Mouse (Mus musculus) neural tube, embryonic 13.5 days (tissue): ENCODE results near the gene Mlxipl. TPM values are rescaled to one million over a fixed set of nuclear protein-coding genes. Genes with fewer than 3 reads are reported as not detected.

ENCODE experiments used
- ATAC-seq: fragments of 200-750 bp; cut with Nextera tagmentation; 2 replicates; pipeline ENCODE4 v1.8.0; 2017; ENCODE audit warnings: low read depth, mild to moderate bottlenecking, moderate TSS enrichment, moderate library complexity
- H3K27ac ChIP-seq: fragments of 300-500 bp; sonication (generic); replicated peaks from 2 replicates; pipeline ENCODE4 v1.5.1; 2015; ENCODE audit warnings: moderate library complexity, mild to moderate bottlenecking, inconsistent platforms
- H3K27me3 ChIP-seq: fragments of 300-500 bp; sonication (generic); 2 replicates; pipeline ENCODE4 v1.6.1; 2015; ENCODE audit warnings: mild to moderate bottlenecking, inconsistent platforms
- H3K36me3 ChIP-seq: fragments of 300-500 bp; sonication (generic); 2 replicates; pipeline ENCODE4 v1.6.1; 2015; ENCODE audit warnings: mild to moderate bottlenecking, inconsistent platforms
- H3K4me1 ChIP-seq: fragments of 300-500 bp; sonication (generic); replicated peaks from 2 replicates; pipeline ENCODE4 v1.6.1; 2015; ENCODE audit warnings: inconsistent platforms
- H3K4me2 ChIP-seq: fragments of 300-500 bp; sonication (generic); 2 replicates; pipeline ENCODE4 v1.6.1; 2015; ENCODE audit warnings: inconsistent platforms, mild to moderate bottlenecking, moderate library complexity
- H3K4me3 ChIP-seq: fragments of 300-500 bp; sonication (generic); 2 replicates; pipeline ENCODE4 v1.5.1; 2015; ENCODE audit warnings: mild to moderate bottlenecking, inconsistent platforms
- H3K9ac ChIP-seq: fragments of 300-500 bp; sonication (generic); 2 replicates; pipeline ENCODE4 v1.6.1; 2015; ENCODE audit warnings: moderate library complexity, mild to moderate bottlenecking, inconsistent platforms
- H3K9me3 ChIP-seq: fragments of 300-500 bp; sonication (generic); 2 replicates; pipeline ENCODE4 v1.6.1; 2016; ENCODE audit warnings: inconsistent platforms
- WGBS: fragments of 180-500 bp; shearing (Covaris S2); methylation state at CpG from one replicate; pipeline ENCODE4 v1.1.7; 2015; 5-methylcytosine and 5-hydroxymethylcytosine counted together
- polyA plus RNA-seq: library from polyadenylated mRNA; unstranded; fragments of >200 nt; fragmentation: Nextera tagmentation; extraction: Ambion mirVana; gene quantifications from 2 replicates; pipeline ENCODE4 v1.2.1, GENCODE M21; 2015

The Mlxipl gene
- polyA plus RNA-seq, 1 experiment from 2014 or later, result 0.56 TPM

DNA sequence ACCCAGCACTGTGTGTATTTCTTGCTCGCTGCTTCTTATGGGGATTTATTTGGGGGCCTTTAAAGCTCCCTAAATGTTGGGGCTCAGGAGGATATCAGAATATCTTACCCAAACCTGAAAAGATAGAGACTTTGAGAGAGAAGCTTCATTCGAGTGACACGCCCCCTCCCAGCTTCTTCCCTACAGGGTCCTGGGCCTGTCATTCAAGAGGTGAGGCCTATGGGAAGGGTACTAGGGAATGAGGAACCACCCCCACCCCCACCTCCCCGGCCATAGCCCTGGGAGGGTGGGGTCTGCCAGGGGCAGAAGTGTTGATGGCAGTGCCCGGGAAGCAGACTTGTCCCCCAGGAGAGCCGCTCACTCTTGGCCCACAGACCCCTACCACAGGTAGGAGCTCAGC is 36.4 kb downstream of the Mlxipl start:
- 56% methylated on average over 6 of the region's 6 CpGs for WGBS
- no peaks in the 10 kb centered on the region for H3K9me3 ChIP-seq
- H3K4me1 ChIP-seq, result no peaks in the 10 kb centered on the region
- peaks cover 29% of the 10 kb centered on the region for H3K27me3 ChIP-seq
- no peaks in the 10 kb centered on the region for H3K36me3 ChIP-seq
- no peak overlapping the region for H3K9ac ChIP-seq
- H3K27ac ChIP-seq, result no peak overlapping the region
- H3K4me3 ChIP-seq, result no peak overlapping the region
- no peak overlapping the region for H3K4me2 ChIP-seq
- ATAC-seq, result no peak

DNA sequence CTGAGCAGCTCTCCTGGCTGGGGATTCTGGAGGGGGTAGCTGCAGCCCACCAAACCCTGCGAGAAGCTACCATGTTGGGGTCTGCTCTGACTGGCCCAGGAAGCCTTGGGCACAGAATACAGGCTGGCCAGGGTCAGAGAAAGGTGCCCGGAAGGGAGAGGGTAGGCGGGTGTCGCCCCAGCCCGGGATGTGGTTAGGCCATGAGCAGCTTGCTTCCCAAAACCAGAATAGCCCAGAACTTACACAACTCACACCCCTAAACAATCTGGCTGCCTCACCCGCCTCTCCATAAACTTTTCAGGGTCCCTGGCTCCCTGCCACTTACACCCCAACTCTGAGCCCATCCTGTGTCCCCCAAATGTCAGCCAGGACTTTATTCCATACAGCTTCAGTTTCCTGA is 38.0 kb downstream of the Mlxipl start:
- H3K27ac ChIP-seq, result no peak overlapping the region
- H3K4me3 ChIP-seq, result no peak overlapping the region
- peaks cover 23% of the 10 kb centered on the region for H3K27me3 ChIP-seq
- WGBS, result 68% methylated on average over 6 of the region's 6 CpGs
- no peak for ATAC-seq
- H3K9me3 ChIP-seq, result no peaks in the 10 kb centered on the region
- H3K4me2 ChIP-seq, result no peak overlapping the region
- no peaks in the 10 kb centered on the region for H3K36me3 ChIP-seq
- no peaks in the 10 kb centered on the region for H3K4me1 ChIP-seq
- H3K9ac ChIP-seq, result no peak overlapping the region

DNA sequence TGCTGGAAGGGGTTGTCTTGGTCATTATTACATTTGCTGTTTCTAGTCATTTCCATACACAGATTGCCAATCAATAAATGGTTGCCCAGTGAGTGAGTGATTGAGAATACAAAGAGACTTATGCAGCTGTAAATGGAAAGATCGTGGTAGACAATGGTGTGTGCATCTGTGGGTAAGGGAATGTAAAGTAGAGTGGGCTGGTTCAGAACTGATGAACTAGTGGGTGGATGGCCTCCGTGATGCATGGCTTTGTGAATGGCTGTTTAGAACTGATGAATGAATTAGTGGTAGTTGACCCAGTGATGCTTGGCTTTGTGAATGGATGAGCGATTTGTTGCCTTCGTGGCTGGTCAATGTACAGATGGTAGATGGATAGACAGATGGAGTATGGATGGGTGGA is 40.1 kb downstream of the Mlxipl start:
- no peak overlapping the region for H3K27ac ChIP-seq
- ATAC-seq, result no peak
- WGBS, result 77% methylated on average over 4 of the region's 4 CpGs
- no peaks in the 10 kb centered on the region for H3K36me3 ChIP-seq
- H3K9ac ChIP-seq, result no peak overlapping the region
- peaks cover 8% of the 10 kb centered on the region; the same call in 1 of the 2 replicates for H3K4me1 ChIP-seq
- peaks cover 36% of the 10 kb centered on the region for H3K27me3 ChIP-seq
- H3K9me3 ChIP-seq, result no peaks in the 10 kb centered on the region
- H3K4me2 ChIP-seq, result no peak overlapping the region
- H3K4me3 ChIP-seq, result no peak overlapping the region

DNA sequence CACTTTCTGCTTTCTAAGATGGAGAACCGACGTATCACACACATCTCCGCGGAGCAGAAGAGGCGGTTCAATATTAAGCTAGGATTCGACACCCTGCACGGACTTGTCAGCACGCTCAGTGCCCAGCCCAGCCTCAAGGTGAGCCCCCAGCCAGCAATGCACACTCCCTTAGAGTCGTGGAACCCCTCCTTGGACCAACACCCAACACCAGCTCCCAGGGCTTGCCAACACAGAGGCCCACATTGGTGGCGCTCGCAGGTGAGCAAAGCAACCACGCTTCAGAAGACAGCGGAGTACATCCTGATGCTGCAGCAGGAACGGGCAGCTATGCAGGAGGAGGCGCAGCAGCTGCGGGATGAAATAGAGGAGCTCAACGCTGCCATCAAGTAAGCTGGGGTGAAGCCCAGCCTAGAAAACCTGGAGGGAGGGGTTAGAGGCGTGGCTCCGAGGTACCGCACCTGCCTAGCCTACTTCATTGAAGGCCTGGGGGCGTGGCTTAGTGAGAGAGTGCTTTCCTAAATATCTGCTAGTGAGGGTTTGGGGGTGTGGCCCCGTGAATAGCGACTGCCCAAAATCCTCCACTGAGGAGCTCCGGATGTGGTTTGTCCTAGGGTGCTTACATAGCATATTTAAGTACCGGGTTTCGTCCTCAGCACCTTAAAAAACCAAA is 44.2 kb downstream of the Mlxipl start:
- H3K36me3 ChIP-seq, result no peaks in the 10 kb centered on the region
- no peak for ATAC-seq
- 6% methylated on average over 26 of the region's 26 CpGs for WGBS
- peak overlapping the region; percentile 43 for H3K4me2 ChIP-seq
- H3K9ac ChIP-seq, result peak overlapping the region; percentile 53; the same call in 1 of the 2 replicates
- H3K4me3 ChIP-seq, result peak overlapping the region; percentile 8; the same call in 1 of the 2 replicates
- peaks cover 45% of the 10 kb centered on the region for H3K27me3 ChIP-seq
- H3K9me3 ChIP-seq, result no peaks in the 10 kb centered on the region
- no peak overlapping the region for H3K27ac ChIP-seq
- H3K4me1 ChIP-seq, result peaks cover 8% of the 10 kb centered on the region; the same call in 1 of the 2 replicates

DNA sequence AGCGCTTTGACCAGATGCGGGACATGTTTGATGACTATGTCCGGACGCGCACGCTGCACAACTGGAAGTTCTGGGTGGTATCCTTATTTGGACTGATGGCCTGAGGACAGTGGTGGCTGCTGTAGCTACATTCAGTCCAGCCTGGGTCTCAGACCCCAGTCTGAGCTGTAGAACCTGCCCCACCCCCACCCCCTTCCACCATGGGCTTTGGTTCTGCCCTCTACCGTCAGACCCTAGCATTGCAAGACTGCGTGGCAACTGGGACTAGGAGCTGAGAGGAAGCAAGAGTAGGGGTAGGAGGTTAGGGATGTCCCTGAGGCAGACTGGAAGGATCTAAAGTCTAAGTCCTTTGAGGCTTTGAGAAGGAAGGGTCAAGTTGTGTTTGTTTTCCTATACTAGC is 44.8 kb downstream of the Mlxipl start:
- Histone ChIP-seq H3K4me2 (peak overlapping the region; percentile 43), H3K27ac (no peak overlapping the region), H3K36me3 (no peaks in the 10 kb centered on the region), H3K9ac (no peak overlapping the region), H3K27me3 (peaks cover 45% of the 10 kb centered on the region), H3K9me3 (no peaks in the 10 kb centered on the region), H3K4me1 (peaks cover 8% of the 10 kb centered on the region; the same call in 1 of the 2 replicates), H3K4me3 (0 out of 2 replicates have a peak overlapping the region, but pooled peaks have one; percentile 8)
- WGBS, result 2% methylated on average over 8 of the region's 8 CpGs
- ATAC-seq, result no peak

DNA sequence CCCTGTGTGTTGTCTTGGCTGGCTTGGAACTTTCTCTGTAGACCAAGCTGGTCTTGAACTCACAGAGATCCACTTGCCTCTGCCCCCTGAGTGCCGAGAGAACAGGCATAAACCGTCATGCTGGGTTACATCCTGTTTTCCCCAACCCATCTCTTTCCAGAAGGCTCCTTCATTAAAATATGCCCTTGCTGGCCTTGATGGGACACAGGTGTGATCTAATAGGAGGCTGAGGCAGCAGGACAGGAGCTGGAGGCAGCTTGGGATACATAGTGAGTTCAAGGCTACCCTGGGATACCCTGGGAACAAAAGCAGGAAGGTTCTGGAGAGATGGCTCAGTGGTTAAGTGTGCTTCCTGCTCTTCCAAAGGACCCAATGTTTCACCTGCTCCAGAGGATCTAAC is 50.2 kb downstream of the Mlxipl start:
- Histone ChIP-seq H3K9me3 (no peaks in the 10 kb centered on the region), H3K4me3 (no peak overlapping the region), H3K27ac (no peak overlapping the region), H3K4me2 (no peak overlapping the region), H3K36me3 (no peaks in the 10 kb centered on the region), H3K4me1 (no peaks in the 10 kb centered on the region), H3K27me3 (peaks cover 8% of the 10 kb centered on the region), H3K9ac (no peak overlapping the region)
- WGBS, result 78% methylated on average over 2 of the region's 2 CpGs
- ATAC-seq, result no peak

DNA sequence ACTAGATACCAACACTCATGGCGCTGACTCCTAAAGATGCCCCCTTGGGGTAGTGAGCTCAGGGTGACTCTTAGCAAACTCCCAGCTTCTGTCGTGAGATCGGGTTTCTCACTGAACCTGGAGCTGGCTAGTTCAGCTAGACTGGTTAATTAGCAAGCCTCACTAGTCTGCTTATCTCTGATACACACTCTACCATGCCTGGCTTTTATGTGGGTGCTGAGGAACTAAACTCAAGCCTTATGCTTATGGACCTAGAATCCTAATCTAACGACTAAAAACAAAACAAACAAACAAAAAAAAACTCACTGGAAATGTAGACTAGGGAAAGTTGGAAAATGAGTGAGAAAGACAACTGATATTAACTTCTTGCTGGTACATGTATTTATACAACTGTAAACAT is 54.8 kb downstream of the Mlxipl start:
- 61% methylated on average over 4 of the region's 4 CpGs for WGBS
- Histone ChIP-seq H3K4me1 (peaks cover 9% of the 10 kb centered on the region), H3K27me3 (no peaks in the 10 kb centered on the region), H3K36me3 (no peaks in the 10 kb centered on the region), H3K27ac (no peak overlapping the region), H3K4me2 (no peak overlapping the region), H3K4me3 (no peak overlapping the region), H3K9me3 (no peaks in the 10 kb centered on the region), H3K9ac (no peak overlapping the region)
- no peak for ATAC-seq

DNA sequence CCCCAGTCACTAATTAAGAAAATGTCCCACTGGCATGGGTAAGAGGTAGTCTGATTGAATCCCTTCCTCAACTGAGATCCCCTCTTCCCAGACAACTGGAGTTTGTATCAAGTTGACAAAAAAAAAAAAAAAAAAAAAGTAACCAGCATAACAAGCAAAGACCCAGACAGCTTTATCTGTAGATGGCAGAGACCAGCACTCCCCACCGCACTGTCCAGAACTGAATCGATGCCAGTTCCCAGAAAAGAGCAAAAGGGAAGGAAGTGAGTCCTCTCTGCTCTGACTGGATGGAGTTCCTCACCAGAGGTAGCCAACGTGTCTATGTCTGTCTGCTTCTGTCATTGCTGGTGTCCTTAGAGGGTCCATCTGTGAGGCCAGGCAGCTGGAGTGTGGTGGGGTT is 55.8 kb downstream of the Mlxipl start:
- no peak overlapping the region for H3K4me3 ChIP-seq
- no peaks in the 10 kb centered on the region for H3K9me3 ChIP-seq
- no peak overlapping the region for H3K9ac ChIP-seq
- H3K27ac ChIP-seq, result no peak overlapping the region
- no peak overlapping the region for H3K4me2 ChIP-seq
- peaks cover 17% of the 10 kb centered on the region for H3K4me1 ChIP-seq
- no peaks in the 10 kb centered on the region for H3K27me3 ChIP-seq
- 84% methylated on average over 3 of the region's 3 CpGs for WGBS
- ATAC-seq, result no peak
- no peaks in the 10 kb centered on the region for H3K36me3 ChIP-seq

DNA sequence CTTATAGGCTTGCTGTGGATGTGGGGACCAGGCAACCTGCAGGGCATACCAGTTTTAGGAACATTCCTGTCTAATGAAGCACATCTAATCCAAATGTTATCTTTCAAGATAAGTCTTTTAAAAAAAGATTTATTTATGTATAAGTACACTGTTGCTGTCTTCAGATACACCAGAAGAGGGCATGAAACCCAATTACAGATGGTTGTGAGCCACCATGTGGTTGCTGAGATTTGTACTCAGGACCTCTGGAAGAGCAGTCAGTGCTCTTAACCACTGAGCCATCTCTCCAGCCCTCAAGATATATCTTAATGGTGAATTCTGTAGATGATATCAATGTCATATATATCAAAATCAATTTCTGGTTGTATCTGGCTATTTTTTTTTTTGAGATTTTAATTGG is 56.3 kb downstream of the Mlxipl start:
- H3K9ac ChIP-seq, result no peak overlapping the region
- H3K4me1 ChIP-seq, result peaks cover 17% of the 10 kb centered on the region
- H3K4me3 ChIP-seq, result no peak overlapping the region
- no peaks in the 10 kb centered on the region for H3K9me3 ChIP-seq
- H3K4me2 ChIP-seq, result no peak overlapping the region
- H3K27me3 ChIP-seq, result no peaks in the 10 kb centered on the region
- H3K36me3 ChIP-seq, result no peaks in the 10 kb centered on the region
- no peak for ATAC-seq
- no peak overlapping the region for H3K27ac ChIP-seq

DNA sequence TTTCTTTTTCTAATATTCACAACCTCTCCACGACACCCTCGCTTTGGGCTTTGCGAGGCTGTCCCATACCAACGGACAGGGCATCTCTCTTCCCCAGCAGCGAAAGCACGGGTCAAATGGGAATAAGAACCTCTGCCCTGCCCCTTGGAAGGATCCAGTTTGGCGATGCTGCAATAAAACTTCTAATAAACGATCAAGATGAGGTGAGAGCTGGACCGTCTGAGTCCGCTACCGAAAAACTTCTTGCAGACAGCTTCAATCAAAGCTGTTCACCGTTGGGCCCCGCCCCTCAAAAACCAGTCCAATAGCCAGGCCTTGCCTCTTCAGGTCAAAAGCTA is 59.0 kb downstream of the Mlxipl start:
- Histone ChIP-seq H3K27ac (peak overlapping the region; percentile 86), H3K36me3 (peaks cover 9% of the 10 kb centered on the region; the same call in 1 of the 2 replicates), H3K4me2 (peak overlapping the region; percentile 80), H3K9me3 (no peaks in the 10 kb centered on the region), H3K9ac (peak overlapping the region; percentile 83), H3K4me3 (peak overlapping the region; percentile 75), H3K4me1 (peaks cover 17% of the 10 kb centered on the region), H3K27me3 (no peaks in the 10 kb centered on the region)
- no peak for ATAC-seq
- WGBS, result under 1% methylated on average over 13 of the region's 13 CpGs

DNA sequence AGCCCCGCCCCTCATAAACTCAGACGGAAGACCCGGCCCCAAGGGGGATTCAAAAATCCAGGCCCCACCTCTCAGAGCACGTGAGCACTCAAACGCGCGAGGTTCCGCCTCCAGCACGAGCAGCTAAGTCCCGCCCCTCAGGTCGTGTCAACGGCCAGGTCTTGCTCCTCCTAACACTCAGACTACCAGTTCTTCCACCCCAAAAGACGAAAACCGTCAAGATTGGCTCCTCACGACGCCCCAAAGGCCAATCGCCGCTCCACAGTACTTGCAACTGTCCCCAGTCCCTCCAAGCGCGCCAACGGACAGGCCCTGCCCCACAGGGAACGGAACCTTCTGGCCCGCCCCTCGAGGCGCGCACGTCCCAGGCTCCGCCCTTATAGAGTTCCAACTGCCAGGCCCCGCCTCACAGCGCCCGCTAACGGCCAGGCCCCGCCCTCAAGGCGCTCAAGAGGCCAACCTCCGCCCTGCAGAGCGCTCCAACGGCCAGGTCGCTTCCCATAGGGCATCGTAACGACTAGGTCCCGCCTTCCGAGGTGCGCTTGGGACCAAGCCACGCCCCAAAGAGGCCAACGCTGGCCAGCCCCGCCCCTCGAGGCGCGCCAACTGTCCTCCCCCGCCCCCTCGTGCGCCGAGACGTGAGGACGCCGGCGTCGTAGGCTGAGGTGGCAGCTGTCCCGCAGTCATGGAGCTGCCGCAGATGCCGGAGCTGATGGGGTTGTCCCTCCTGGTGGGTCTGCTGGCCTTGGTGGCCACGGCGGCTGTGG is 59.5 kb downstream of the Mlxipl start, which contains the start of gene Tbl2:
Gene Tbl2 (plus strand): TSS at position 605 of the 767 bp plus-strand sequence.
- H3K4me1 ChIP-seq, result peaks cover 17% of the 10 kb centered on the region
- H3K4me3 ChIP-seq, result peak within 1 kb of the TSS; percentile 75
- peaks cover 14% of the 10 kb centered on the region; the same call in 1 of the 2 replicates for H3K36me3 ChIP-seq
- no peaks in the 10 kb centered on the region for H3K27me3 ChIP-seq
- peak; percentile 97 for ATAC-seq
- no peaks in the 10 kb centered on the region for H3K9me3 ChIP-seq
- peak within 1 kb of the TSS; percentile 86 for H3K27ac ChIP-seq
- H3K4me2 ChIP-seq, result peak within 1 kb of the TSS; percentile 80
- under 1% methylated on average over 63 of the region's 63 CpGs for WGBS
- H3K9ac ChIP-seq, result peak within 1 kb of the TSS; percentile 83

DNA sequence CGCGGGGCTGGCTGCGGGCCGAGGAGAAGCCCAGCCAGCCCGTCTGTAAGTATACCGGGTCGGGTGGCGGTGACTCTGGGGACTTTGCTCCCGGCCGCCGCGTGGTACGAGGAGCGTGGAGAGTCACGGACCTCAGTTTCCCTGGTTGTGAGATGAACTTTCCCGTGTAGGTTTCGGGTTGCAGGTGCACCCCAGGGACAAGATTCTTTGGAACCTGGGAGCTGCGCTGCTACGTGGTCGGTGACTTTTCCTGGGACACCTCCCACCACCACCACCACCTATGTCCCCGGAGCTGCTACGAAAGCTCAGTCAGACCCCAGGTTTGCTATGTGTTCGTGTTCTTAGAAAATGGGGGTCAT is 60.1 kb downstream of the Mlxipl start:
- Histone ChIP-seq H3K4me1 (peaks cover 17% of the 10 kb centered on the region), H3K27me3 (no peaks in the 10 kb centered on the region), H3K36me3 (peaks cover 18% of the 10 kb centered on the region), H3K9ac (peak overlapping the region; percentile 83), H3K4me2 (peak overlapping the region; percentile 80), H3K9me3 (no peaks in the 10 kb centered on the region), H3K27ac (peak overlapping the region; percentile 86), H3K4me3 (peak overlapping the region; percentile 75)
- 0 out of 2 replicates have a peak, but pooled peaks have one; percentile 6 for ATAC-seq
- WGBS, result under 1% methylated on average over 23 of the region's 23 CpGs
